Mouse (Mus musculus): Measurements from ENCODE around the gene Map3k13. TPM values are rescaled to one million over a fixed set of nuclear protein-coding genes. Genes with fewer than 3 reads are reported as not detected.
"Not testable (repeated sequence)": the region's sequence is repeated elsewhere in the genome, so short reads cannot be mapped to it uniquely, and the experiment has no call there.

Gene Map3k13
- polyA plus RNA-seq, 1 experiment, result 0.49 TPM

GRCm38 (mm10) chr16:21789180-21789579 lies 5.0 kb upstream of the Map3k13 start:
- Histone ChIP-seq H3K27ac (ENCODE audit: control insufficient read depth, insufficient read depth, low read depth, low read length) (no peak overlapping the region), H3K4me1 (ENCODE audit: control insufficient read depth, insufficient read depth, low read length) (peaks cover 11% of the 10 kb centered on the region), H3K27me3 (ENCODE audit: control insufficient read depth, insufficient read depth, low read length) (no peaks in the 10 kb centered on the region), H3K36me3 (ENCODE audit: control insufficient read depth, insufficient read depth, low read length) (no peaks in the 10 kb centered on the region), H3K4me3 (ENCODE audit: control insufficient read depth, low read depth, low read length) (no peak overlapping the region)
- TF ChIP-seq CTCF (IDR thresholded peaks at IDR 0.05; ENCODE audit: control insufficient read depth, insufficient read depth, insufficient replicate concordance, low read depth, low read length) (no peak), POLR2A (IDR thresholded peaks at IDR 0.05; ENCODE audit: control insufficient read depth, low read depth, low read length) (no peak)

- Histone ChIP-seq H3K27me3 (ENCODE audit: control insufficient read depth, insufficient read depth, low read length) (no peaks in the 10 kb centered on the region), H3K4me1 (ENCODE audit: control insufficient read depth, insufficient read depth, low read length) (peaks cover 11% of the 10 kb centered on the region), H3K36me3 (ENCODE audit: control insufficient read depth, insufficient read depth, low read length) (no peaks in the 10 kb centered on the region), H3K27ac (ENCODE audit: control insufficient read depth, insufficient read depth, low read depth, low read length) (no peak overlapping the region), H3K4me3 (ENCODE audit: control insufficient read depth, low read depth, low read length) (no peak overlapping the region)
- no peak for TF ChIP-seq POLR2A (IDR thresholded peaks at IDR 0.05; ENCODE audit: control insufficient read depth, low read depth, low read length)
- TF ChIP-seq CTCF (IDR thresholded peaks at IDR 0.05; ENCODE audit: control insufficient read depth, insufficient read depth, insufficient replicate concordance, low read depth, low read length), result no peak
These were observed 3.7 kb upstream of the Map3k13 start for GRCm38 (mm10) chr16:21790469-21790868.

- Histone ChIP-seq H3K36me3 (ENCODE audit: control insufficient read depth, insufficient read depth, low read length) (no peaks in the 10 kb centered on the region), H3K4me1 (ENCODE audit: control insufficient read depth, insufficient read depth, low read length) (peaks cover 6% of the 10 kb centered on the region), H3K27ac (ENCODE audit: control insufficient read depth, insufficient read depth, low read depth, low read length) (no peak overlapping the region), H3K4me3 (ENCODE audit: control insufficient read depth, low read depth, low read length) (no peak overlapping the region), H3K27me3 (ENCODE audit: control insufficient read depth, insufficient read depth, low read length) (no peaks in the 10 kb centered on the region)
- no peak for TF ChIP-seq POLR2A (IDR thresholded peaks at IDR 0.05; ENCODE audit: control insufficient read depth, low read depth, low read length)
- TF ChIP-seq CTCF (IDR thresholded peaks at IDR 0.05; ENCODE audit: control insufficient read depth, insufficient read depth, insufficient replicate concordance, low read depth, low read length), result no peak
These were observed 2.4 kb upstream of the Map3k13 start for GRCm38 (mm10) chr16:21791779-21792178.

- not testable (repeated sequence) for H3K4me1 ChIP-seq (ENCODE audit: control insufficient read depth, insufficient read depth, low read length); H3K27me3 ChIP-seq (ENCODE audit: control insufficient read depth, insufficient read depth, low read length); H3K27ac ChIP-seq (ENCODE audit: control insufficient read depth, insufficient read depth, low read depth, low read length); H3K4me3 ChIP-seq (ENCODE audit: control insufficient read depth, low read depth, low read length); H3K36me3 ChIP-seq (ENCODE audit: control insufficient read depth, insufficient read depth, low read length)
These were observed 901 bp upstream of the Map3k13 start for GRCm38 (mm10) chr16:21793080-21793810.

DNA sequence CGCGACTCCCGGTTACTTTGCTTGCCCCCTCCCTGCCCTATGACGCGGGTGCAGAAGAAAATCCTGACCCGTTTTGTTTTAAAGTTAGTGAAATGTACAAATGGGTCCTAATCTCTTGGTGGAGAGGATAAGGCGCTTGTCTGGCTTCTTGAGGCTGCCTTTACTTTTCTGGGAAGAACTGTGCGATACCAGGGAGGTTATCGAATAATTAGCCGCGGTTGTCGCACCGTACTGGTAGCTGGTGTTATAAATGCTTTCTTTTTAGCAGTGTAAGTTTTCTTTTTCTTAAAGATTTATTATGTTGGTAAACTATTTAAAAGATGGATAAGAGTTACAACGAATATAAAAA lies 525 bp downstream of the Map3k13 start:
- Histone ChIP-seq H3K27me3 (ENCODE audit: control insufficient read depth, insufficient read depth, low read length) (no peaks in the 10 kb centered on the region), H3K27ac (ENCODE audit: control insufficient read depth, insufficient read depth, low read depth, low read length) (no peak overlapping the region; the same call in 1 of the 2 replicates), H3K4me1 (ENCODE audit: control insufficient read depth, insufficient read depth, low read length) (peaks cover 2% of the 10 kb centered on the region; the same call in 1 of the 2 replicates), H3K36me3 (ENCODE audit: control insufficient read depth, insufficient read depth, low read length) (no peaks in the 10 kb centered on the region), H3K4me3 (ENCODE audit: control insufficient read depth, low read depth, low read length) (peak overlapping the region; percentile 94)
- TF ChIP-seq CTCF (IDR thresholded peaks at IDR 0.05; ENCODE audit: control insufficient read depth, insufficient read depth, insufficient replicate concordance, low read depth, low read length) (no peak), POLR2A (IDR thresholded peaks at IDR 0.05; ENCODE audit: control insufficient read depth, low read depth, low read length) (no peak)

DNA sequence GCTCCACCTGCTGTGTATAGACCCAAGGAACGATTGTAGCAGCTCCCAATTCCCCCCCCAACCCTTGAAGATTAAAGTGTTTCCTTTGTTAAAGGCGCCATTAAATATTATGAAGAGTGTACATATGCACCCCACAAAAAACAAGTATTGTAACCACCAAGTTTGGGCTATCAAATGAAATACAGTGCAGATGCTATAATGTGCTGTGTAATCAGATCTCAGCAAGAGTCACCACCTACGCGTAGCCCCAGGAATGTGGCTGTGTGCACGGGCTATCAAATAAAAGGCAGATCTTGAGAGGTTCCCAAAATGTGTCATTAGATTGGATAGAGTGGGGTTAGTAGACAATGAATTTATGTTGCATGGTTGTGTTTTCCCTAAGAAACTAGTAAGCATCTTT lies 925 bp downstream of the Map3k13 start:
- TF ChIP-seq POLR2A (IDR thresholded peaks at IDR 0.05; ENCODE audit: control insufficient read depth, low read depth, low read length) (no peak), CTCF (IDR thresholded peaks at IDR 0.05; ENCODE audit: control insufficient read depth, insufficient read depth, insufficient replicate concordance, low read depth, low read length) (no peak)

GRCm38 (mm10) chr16:21804258-21804657 lies 10.1 kb downstream of the Map3k13 start:
- no peak overlapping the region for H3K4me3 ChIP-seq (ENCODE audit: control insufficient read depth, low read depth, low read length)
- TF ChIP-seq CTCF (IDR thresholded peaks at IDR 0.05; ENCODE audit: control insufficient read depth, insufficient read depth, insufficient replicate concordance, low read depth, low read length) (no peak), POLR2A (IDR thresholded peaks at IDR 0.05; ENCODE audit: control insufficient read depth, low read depth, low read length) (no peak)

More for the DNA sequence above, 925 bp downstream of the Map3k13 start:
- no peaks in the 10 kb centered on the region for H3K27me3 ChIP-seq (ENCODE audit: control insufficient read depth, insufficient read depth, low read length)
- H3K36me3 ChIP-seq (ENCODE audit: control insufficient read depth, insufficient read depth, low read length), result no peaks in the 10 kb centered on the region
- H3K4me1 ChIP-seq (ENCODE audit: control insufficient read depth, insufficient read depth, low read length), result peaks cover 2% of the 10 kb centered on the region; the same call in 1 of the 2 replicates
- no peak overlapping the region for H3K4me3 ChIP-seq (ENCODE audit: control insufficient read depth, low read depth, low read length)
- H3K27ac ChIP-seq (ENCODE audit: control insufficient read depth, insufficient read depth, low read depth, low read length), result no peak overlapping the region

DNA sequence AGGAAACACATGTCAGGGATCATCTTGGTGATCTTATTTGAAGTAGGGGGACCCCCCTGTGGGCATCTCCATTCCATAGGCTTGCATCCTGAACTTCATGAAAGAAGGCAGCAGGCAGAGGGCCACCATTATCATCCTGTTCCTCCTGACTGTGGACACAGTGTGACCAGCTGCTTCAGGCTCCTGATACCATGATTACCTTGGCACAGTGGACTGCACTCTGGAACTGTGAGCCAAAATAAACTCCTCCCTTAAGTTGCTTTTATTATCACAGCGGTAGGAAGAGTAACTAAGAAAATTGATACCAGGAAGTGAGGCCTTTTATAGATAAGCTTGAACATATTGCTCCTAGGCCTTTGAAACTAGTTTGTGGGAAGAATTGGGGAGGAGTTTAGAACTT lies 12.7 kb downstream of the Map3k13 start:
- Histone ChIP-seq H3K4me3 (ENCODE audit: control insufficient read depth, low read depth, low read length) (no peak overlapping the region), H3K27me3 (ENCODE audit: control insufficient read depth, insufficient read depth, low read length) (no peaks in the 10 kb centered on the region), H3K36me3 (ENCODE audit: control insufficient read depth, insufficient read depth, low read length) (no peaks in the 10 kb centered on the region), H3K4me1 (ENCODE audit: control insufficient read depth, insufficient read depth, low read length) (no peaks in the 10 kb centered on the region), H3K27ac (ENCODE audit: control insufficient read depth, insufficient read depth, low read depth, low read length) (no peak overlapping the region)
- TF ChIP-seq CTCF (IDR thresholded peaks at IDR 0.05; ENCODE audit: control insufficient read depth, insufficient read depth, insufficient replicate concordance, low read depth, low read length) (no peak), POLR2A (IDR thresholded peaks at IDR 0.05; ENCODE audit: control insufficient read depth, low read depth, low read length) (no peak)

More at GRCm38 (mm10) chr16:21804258-21804657, 10.1 kb downstream of the Map3k13 start:
- Histone ChIP-seq H3K36me3 (ENCODE audit: control insufficient read depth, insufficient read depth, low read length) (no peaks in the 10 kb centered on the region), H3K27me3 (ENCODE audit: control insufficient read depth, insufficient read depth, low read length) (no peaks in the 10 kb centered on the region), H3K4me1 (ENCODE audit: control insufficient read depth, insufficient read depth, low read length) (no peaks in the 10 kb centered on the region), H3K27ac (ENCODE audit: control insufficient read depth, insufficient read depth, low read depth, low read length) (no peak overlapping the region)

DNA sequence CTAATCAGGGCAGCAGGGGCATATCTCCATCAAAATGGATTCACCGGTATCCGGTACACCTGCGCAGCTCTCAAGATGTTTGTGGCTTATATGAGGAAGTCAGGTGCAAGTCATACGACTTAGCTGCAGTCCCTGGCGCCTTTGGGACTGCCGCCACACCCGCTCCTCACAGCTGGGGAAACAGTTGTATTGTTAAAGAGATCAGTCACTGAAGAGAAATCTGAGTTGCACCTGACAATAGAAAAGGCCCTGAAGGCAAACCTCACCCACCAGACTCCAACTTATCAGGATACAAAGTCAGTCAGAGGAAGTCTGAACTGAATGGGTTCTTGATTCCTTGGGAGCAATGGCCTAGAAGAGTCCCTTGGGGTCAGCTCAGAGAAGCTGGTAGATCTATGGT lies 13.6 kb downstream of the Map3k13 start:
- H3K4me1 ChIP-seq (ENCODE audit: control insufficient read depth, insufficient read depth, low read length); H3K27me3 ChIP-seq (ENCODE audit: control insufficient read depth, insufficient read depth, low read length); H3K4me3 ChIP-seq (ENCODE audit: control insufficient read depth, low read depth, low read length); H3K27ac ChIP-seq (ENCODE audit: control insufficient read depth, insufficient read depth, low read depth, low read length); H3K36me3 ChIP-seq (ENCODE audit: control insufficient read depth, insufficient read depth, low read length): not testable (repeated sequence)
